Mouse (Mus musculus) embryo, embryonic 11 days (tissue): ENCODE data around the gene Prph.
A peak's percentile ranks its signal among the peaks of the same experiment; 100 is the strongest.

ENCODE experiments used
- DNase-seq: peaks from one replicate; pipeline ENCODE4 v3.0.0-alpha.2; 2015

Gene Prph

GRCm38 (mm10) chr15:99055040-99055439, at the start of gene Prph:
Gene Prph, plus strand, starts transcription at chr15:99055174.
- no peak for DNase-seq

- DNase-seq = no peak
Measured at GRCm38 (mm10) chr15:99008801-99009241, 46.2 kb upstream of the Prph start.

- no peak for DNase-seq
Measured at GRCm38 (mm10) chr15:99010896-99011295, 44.1 kb upstream of the Prph start.

GRCm38 (mm10) chr15:99011946-99012345, 43.0 kb upstream of the Prph start:
- no peak for DNase-seq

GRCm38 (mm10) chr15:99014496-99015030, 40.4 kb upstream of the Prph start:
- DNase-seq = no peak

- no peak for DNase-seq
Measured at GRCm38 (mm10) chr15:99017355-99017761, 37.6 kb upstream of the Prph start.

- DNase-seq = no peak
Measured at GRCm38 (mm10) chr15:99017986-99018385, 37.0 kb upstream of the Prph start.

GRCm38 (mm10) chr15:99018630-99019029, 36.3 kb upstream of the Prph start:
- DNase-seq = no peak

GRCm38 (mm10) chr15:99019436-99019835, 35.5 kb upstream of the Prph start:
- no peak for DNase-seq

GRCm38 (mm10) chr15:99020171-99020570, 34.8 kb upstream of the Prph start:
- DNase-seq = no peak

- no peak for DNase-seq
Measured at GRCm38 (mm10) chr15:99021255-99021654, 33.7 kb upstream of the Prph start.

GRCm38 (mm10) chr15:99024668-99025314, 30.2 kb upstream of the Prph start:
- DNase-seq = peak; percentile 90

GRCm38 (mm10) chr15:99025414-99025813, 29.6 kb upstream of the Prph start:
- DNase-seq = no peak

- peak; percentile 50 for DNase-seq
Measured at GRCm38 (mm10) chr15:99026259-99026658, 28.7 kb upstream of the Prph start.

GRCm38 (mm10) chr15:99027116-99027515, 27.9 kb upstream of the Prph start:
- no peak for DNase-seq

GRCm38 (mm10) chr15:99028874-99029458, 26.0 kb upstream of the Prph start:
- peak; percentile 53 for DNase-seq

- peak; percentile 93 for DNase-seq
Measured at GRCm38 (mm10) chr15:99029619-99030584, 25.1 kb upstream of the Prph start, which contains the start of gene Tuba1c. Gene Tuba1c, plus strand, starts transcription at chr15:99029891.

- DNase-seq = peak; percentile 46
Measured at GRCm38 (mm10) chr15:99030585-99031387, 24.2 kb upstream of the Prph start.

- no peak for DNase-seq
Measured at GRCm38 (mm10) chr15:99031388-99031675, 23.6 kb upstream of the Prph start.

GRCm38 (mm10) chr15:99032041-99032725, 22.8 kb upstream of the Prph start:
- no peak for DNase-seq

GRCm38 (mm10) chr15:99032726-99033250, 22.2 kb upstream of the Prph start:
- DNase-seq = no peak
